Mouse (Mus musculus): ENCODE measurements at regions not wholly inside any gene's neighbourhood (a gene's known extent, or its start where the extent isn't known, plus 50 kb on each side); places are given as distances from the start of the nearest gene placed in this dataset.

DNA sequence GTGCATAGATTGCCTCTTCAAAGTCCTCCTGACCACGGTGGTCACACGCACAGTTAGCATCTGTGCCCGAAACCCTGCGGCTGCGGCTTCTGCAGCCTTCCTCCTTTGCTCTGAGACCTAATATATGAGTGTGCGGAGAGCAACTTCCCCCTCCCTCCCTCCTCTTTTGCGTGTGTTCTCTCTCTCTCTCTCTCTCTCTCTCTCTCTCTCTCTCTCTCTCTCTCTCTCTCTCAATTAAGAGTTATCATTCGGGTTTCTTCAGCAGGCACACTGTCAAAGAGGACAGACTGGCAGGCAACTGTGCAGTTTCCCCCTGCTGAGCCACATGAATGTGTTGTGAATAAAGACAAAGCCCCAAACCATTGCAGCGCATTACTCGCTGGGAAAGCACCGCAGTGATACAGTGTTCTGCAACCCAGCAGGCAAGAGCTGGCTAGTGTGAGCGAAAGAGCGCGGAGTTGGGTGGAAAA is 900.8 kb downstream of the Mat2b start:
- 0 out of 2 replicates have a peak overlapping the region, but pooled peaks have one; percentile 1 for H3K4me3 ChIP-seq (replicated peaks)
- 6% methylated on average over 14 of the region's 14 CpGs for WGBS
- H3K4me1 ChIP-seq (replicated peaks) = no peaks in the 10 kb centered on the region
- no peak overlapping the region for H3K9ac ChIP-seq
- H3K36me3 ChIP-seq = no peaks in the 10 kb centered on the region
- H3K27ac ChIP-seq = no peak overlapping the region
- no peaks in the 10 kb centered on the region for H3K9me3 ChIP-seq
- peak overlapping the region; percentile 55 for H3K4me2 ChIP-seq (replicated peaks)
- H3K27me3 ChIP-seq (replicated peaks) = no peaks in the 10 kb centered on the region
- ATAC-seq = peak; percentile 56; the same call in 1 of the 2 replicates

DNA sequence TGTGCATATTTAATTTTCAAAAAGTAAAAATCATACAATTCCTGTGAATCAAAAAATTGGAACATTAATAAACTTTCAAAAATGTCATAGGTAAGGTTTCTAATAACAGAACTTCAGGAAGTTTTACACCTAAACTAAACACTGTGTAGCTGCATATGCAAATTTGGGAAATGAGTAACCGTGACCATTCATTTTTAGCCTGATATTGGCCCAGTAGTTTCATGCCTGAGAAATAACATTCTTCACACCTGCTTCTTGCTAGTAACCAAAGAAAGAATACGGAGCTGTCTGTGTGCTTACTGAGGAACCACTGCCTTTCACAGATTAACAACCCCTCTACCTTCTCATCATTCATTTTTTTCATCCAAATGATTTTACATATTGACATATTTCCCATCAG is 902.9 kb downstream of the Mat2b start:
- no peak for ATAC-seq
- H3K27ac ChIP-seq = no peak overlapping the region
- H3K4me3 ChIP-seq (replicated peaks) = no peak overlapping the region
- H3K9me3 ChIP-seq = no peaks in the 10 kb centered on the region
- no peaks in the 10 kb centered on the region for H3K36me3 ChIP-seq
- H3K4me1 ChIP-seq (replicated peaks) = no peaks in the 10 kb centered on the region
- 81% methylated on average over 2 of the region's 2 CpGs for WGBS
- no peaks in the 10 kb centered on the region for H3K27me3 ChIP-seq (replicated peaks)
- H3K4me2 ChIP-seq (replicated peaks) = no peak overlapping the region
- H3K9ac ChIP-seq = no peak overlapping the region
